Mouse (Mus musculus): ENCODE data around the gene Ear14. TPM values are rescaled to one million over a fixed set of nuclear protein-coding genes. Genes with fewer than 3 reads are reported as not detected.

The Ear14 gene
- polyA plus RNA-seq, 1 experiment: not detected

- TF ChIP-seq POLR2A (IDR thresholded peaks at IDR 0.05; ENCODE audit: control insufficient read depth, low read depth, low read length) (no peak), CTCF (IDR thresholded peaks at IDR 0.05; ENCODE audit: control insufficient read depth, insufficient read depth, insufficient replicate concordance, low read depth, low read length) (no peak)
- Histone ChIP-seq H3K27ac (ENCODE audit: control insufficient read depth, insufficient read depth, low read depth, low read length) (no peak overlapping the region), H3K27me3 (ENCODE audit: control insufficient read depth, insufficient read depth, low read length) (no peaks in the 10 kb centered on the region), H3K4me1 (ENCODE audit: control insufficient read depth, insufficient read depth, low read length) (no peaks in the 10 kb centered on the region), H3K36me3 (ENCODE audit: control insufficient read depth, insufficient read depth, low read length) (no peaks in the 10 kb centered on the region), H3K4me3 (ENCODE audit: control insufficient read depth, low read depth, low read length) (no peak overlapping the region)
Observed at GRCm38 (mm10) chr14:51253569-51253968, 50.4 kb downstream of the Ear14 start.

Other genes with a start within 250 kb of the Ear14 start
- 22.3 and 22.9 TPM in 2 replicates for gene Pnp2, start 247.4 kb upstream of the Ear14 start, polyA plus RNA-seq (2012; rRNA removed)
- 2.7 and 3.7 TPM in 2 replicates for gene Rnase10, start 195.6 kb upstream of the Ear14 start, polyA plus RNA-seq (2012; rRNA removed)
- 1.0 TPM in 1 of 2 replicates, not detected in the other for gene Rnase9, start 161.5 kb upstream of the Ear14 start, polyA plus RNA-seq (2012; rRNA removed)
- gene Rnase11, start 153.2 kb upstream of the Ear14 start, polyA plus RNA-seq (2012; rRNA removed): 0.22 and 0.49 TPM in 2 replicates
- 17.3 TPM in 1 of 2 replicates, not detected in the other for gene Rnase12, start 145.7 kb upstream of the Ear14 start, polyA plus RNA-seq (2012; rRNA removed)
- 0.54 and 0.77 TPM in 2 replicates for gene Olfr750, start 129.0 kb upstream of the Ear14 start, polyA plus RNA-seq (2012; rRNA removed)
- gene Rnase4, start 112.3 kb upstream of the Ear14 start, polyA plus RNA-seq (2012; rRNA removed): 8.8 and 11.5 TPM in 2 replicates
- gene Ang, start 112.2 kb upstream of the Ear14 start, polyA plus RNA-seq (2012; rRNA removed): 0.89 and 1.5 TPM in 2 replicates
- gene Eddm3b, start 89.0 kb upstream of the Ear14 start, polyA plus RNA-seq (2012; rRNA removed): 10.3 TPM in 1 of 2 replicates, not detected in the other
- 0.63 and 0.93 TPM in 2 replicates for gene Rnase6, start 79.5 kb upstream of the Ear14 start, polyA plus RNA-seq (2012; rRNA removed)
- gene Rnase1, start 56.6 kb upstream of the Ear14 start, polyA plus RNA-seq (2012; rRNA removed): 0.56 and 0.84 TPM in 2 replicates
- not detected in 2 replicates for gene Rnase2b, start 41.1 kb upstream of the Ear14 start, polyA plus RNA-seq (2012; rRNA removed)
- gene Ang2, start 4.2 kb upstream of the Ear14 start, polyA plus RNA-seq (2012; rRNA removed): not detected in 2 replicates
- 0.17 TPM in 1 of 2 replicates, not detected in the other for gene Rnase2a, start 52.7 kb downstream of the Ear14 start, polyA plus RNA-seq (2012; rRNA removed)
- gene Gm7247, start 158.4 kb downstream of the Ear14 start, polyA plus RNA-seq (2012; rRNA removed): not detected in 2 replicates
- 0.51 TPM in 2 replicates for gene Vmn2r88, start 207.4 kb downstream of the Ear14 start, polyA plus RNA-seq (2012; rRNA removed)
- gene Vmn2r89, start 248.5 kb downstream of the Ear14 start, polyA plus RNA-seq (2012; rRNA removed): not detected in 2 replicates

All from testis, adult 2 months (tissue).